Mouse (Mus musculus): ENCODE results near the gene Fut11. TPM values are rescaled to one million over a fixed set of nuclear protein-coding genes. Genes with fewer than 3 reads are reported as not detected.

The Fut11 gene
- polyA plus RNA-seq (2014; fragmentation: Illumina TruSeq; extraction: RNeasy Lipid Tissue Mini Kit (QIAGEN cat#74804); ENCODE audit: low read depth, low replicate concordance) = 17.6 TPM

GRCm38 (mm10) chr14:20694884-20695760 lies at the start of gene Fut11:
Gene Fut11, plus strand, starts transcription at chr14:20694968.

GRCm38 (mm10) chr14:20656361-20656760 lies 38.4 kb upstream of the Fut11 start, which contains the start of gene Myoz1:
Gene Myoz1, minus strand, starts transcription at chr14:20656540.

GRCm38 (mm10) chr14:20668154-20668810 lies 26.5 kb upstream of the Fut11 start, which contains the start of gene Synpo2l:
Gene Synpo2l, minus strand, starts transcription at chr14:20668354.

GRCm38 (mm10) chr14:20674064-20674833 lies 20.5 kb upstream of the Fut11 start, which contains the start of gene Sec24c:
Gene Sec24c, plus strand, starts transcription at chr14:20674308.

GRCm38 (mm10) chr14:20702741-20703381 lies 8.1 kb downstream of the Fut11 start, which contains the start of gene Chchd1:
Gene Chchd1, plus strand, starts transcription at chr14:20703006.

GRCm38 (mm10) chr14:20707201-20708190 lies 12.7 kb downstream of the Fut11 start, which contains the start of gene Zswim8:
Gene Zswim8, plus strand, starts transcription at chr14:20707552.

GRCm38 (mm10) chr14:20733952-20734774 lies 39.4 kb downstream of the Fut11 start, which contains the start of gene Ndst2:
Gene Ndst2, minus strand, starts transcription at chr14:20734562.

Other genes with a start within 250 kb of the Fut11 start
- 3.4 TPM for gene Cfap70, start 242.7 kb upstream of the Fut11 start, polyA plus RNA-seq (2014; fragmentation: Illumina TruSeq; extraction: RNeasy Lipid Tissue Mini Kit (QIAGEN cat#74804); ENCODE audit: low read depth, low replicate concordance)
- gene Anxa7, start 214.8 kb upstream of the Fut11 start, polyA plus RNA-seq (2014; fragmentation: Illumina TruSeq; extraction: RNeasy Lipid Tissue Mini Kit (QIAGEN cat#74804); ENCODE audit: low read depth, low replicate concordance) = 124 TPM
- 0.49 TPM for gene Mss51, start 198.1 kb upstream of the Fut11 start, polyA plus RNA-seq (2014; fragmentation: Illumina TruSeq; extraction: RNeasy Lipid Tissue Mini Kit (QIAGEN cat#74804); ENCODE audit: low read depth, low replicate concordance)
- 141 TPM for gene Ppp3cb, start 148.4 kb upstream of the Fut11 start, polyA plus RNA-seq (2014; fragmentation: Illumina TruSeq; extraction: RNeasy Lipid Tissue Mini Kit (QIAGEN cat#74804); ENCODE audit: low read depth, low replicate concordance)
- 8.3 TPM for gene Usp54, start 53.9 kb upstream of the Fut11 start, polyA plus RNA-seq (2014; fragmentation: Illumina TruSeq; extraction: RNeasy Lipid Tissue Mini Kit (QIAGEN cat#74804); ENCODE audit: low read depth, low replicate concordance)
- not detected for gene Myoz1, start 38.4 kb upstream of the Fut11 start, polyA plus RNA-seq (2014; fragmentation: Illumina TruSeq; extraction: RNeasy Lipid Tissue Mini Kit (QIAGEN cat#74804); ENCODE audit: low read depth, low replicate concordance)
- 0.32 TPM for gene Synpo2l, start 26.6 kb upstream of the Fut11 start, polyA plus RNA-seq (2014; fragmentation: Illumina TruSeq; extraction: RNeasy Lipid Tissue Mini Kit (QIAGEN cat#74804); ENCODE audit: low read depth, low replicate concordance)
- 49.6 TPM for gene Sec24c, start 20.7 kb upstream of the Fut11 start, polyA plus RNA-seq (2014; fragmentation: Illumina TruSeq; extraction: RNeasy Lipid Tissue Mini Kit (QIAGEN cat#74804); ENCODE audit: low read depth, low replicate concordance)
- 164 TPM for gene Chchd1, start 8.0 kb downstream of the Fut11 start, polyA plus RNA-seq (2014; fragmentation: Illumina TruSeq; extraction: RNeasy Lipid Tissue Mini Kit (QIAGEN cat#74804); ENCODE audit: low read depth, low replicate concordance)
- gene Zswim8, start 12.6 kb downstream of the Fut11 start, polyA plus RNA-seq (2014; fragmentation: Illumina TruSeq; extraction: RNeasy Lipid Tissue Mini Kit (QIAGEN cat#74804); ENCODE audit: low read depth, low replicate concordance) = 3.2 TPM
- 1.3 TPM for gene Ndst2, start 39.6 kb downstream of the Fut11 start, polyA plus RNA-seq (2014; fragmentation: Illumina TruSeq; extraction: RNeasy Lipid Tissue Mini Kit (QIAGEN cat#74804); ENCODE audit: low read depth, low replicate concordance)
- 14.7 TPM for gene Camk2g, start 99.1 kb downstream of the Fut11 start, polyA plus RNA-seq (2014; fragmentation: Illumina TruSeq; extraction: RNeasy Lipid Tissue Mini Kit (QIAGEN cat#74804); ENCODE audit: low read depth, low replicate concordance)
- gene Plau, start 141.7 kb downstream of the Fut11 start, polyA plus RNA-seq (2014; fragmentation: Illumina TruSeq; extraction: RNeasy Lipid Tissue Mini Kit (QIAGEN cat#74804); ENCODE audit: low read depth, low replicate concordance) = 567 TPM
- 54.3 TPM for gene Vcl, start 234.4 kb downstream of the Fut11 start, polyA plus RNA-seq (2014; fragmentation: Illumina TruSeq; extraction: RNeasy Lipid Tissue Mini Kit (QIAGEN cat#74804); ENCODE audit: low read depth, low replicate concordance)

All from kidney, adult 10 weeks (tissue).